Mouse (Mus musculus): ENCODE measurements around the gene Zfp595. TPM values are rescaled to one million over a fixed set of nuclear protein-coding genes. Genes with fewer than 3 reads are reported as not detected.
"Not testable (repeated sequence)": the region's sequence is repeated elsewhere in the genome, so short reads cannot be mapped to it uniquely, and the experiment has no call there.

Gene Zfp595
- total RNA-seq (2021), result 4.4 and 5.3 TPM in 2 replicates
- long read RNA-seq, experiment 1, full-length matches to known transcripts, result 2 of 2 reads
- long read RNA-seq, experiment 1, partial matches to known transcripts, result 0 of 2 reads
- long read RNA-seq, experiment 1, other reads (novel, unspliced or antisense), result 0 of 2 reads
- long read RNA-seq, experiment 2, partial matches to known transcripts, result 0 of 1 reads
- long read RNA-seq, experiment 2, other reads (novel, unspliced or antisense), result 1 of 1 reads

DNA sequence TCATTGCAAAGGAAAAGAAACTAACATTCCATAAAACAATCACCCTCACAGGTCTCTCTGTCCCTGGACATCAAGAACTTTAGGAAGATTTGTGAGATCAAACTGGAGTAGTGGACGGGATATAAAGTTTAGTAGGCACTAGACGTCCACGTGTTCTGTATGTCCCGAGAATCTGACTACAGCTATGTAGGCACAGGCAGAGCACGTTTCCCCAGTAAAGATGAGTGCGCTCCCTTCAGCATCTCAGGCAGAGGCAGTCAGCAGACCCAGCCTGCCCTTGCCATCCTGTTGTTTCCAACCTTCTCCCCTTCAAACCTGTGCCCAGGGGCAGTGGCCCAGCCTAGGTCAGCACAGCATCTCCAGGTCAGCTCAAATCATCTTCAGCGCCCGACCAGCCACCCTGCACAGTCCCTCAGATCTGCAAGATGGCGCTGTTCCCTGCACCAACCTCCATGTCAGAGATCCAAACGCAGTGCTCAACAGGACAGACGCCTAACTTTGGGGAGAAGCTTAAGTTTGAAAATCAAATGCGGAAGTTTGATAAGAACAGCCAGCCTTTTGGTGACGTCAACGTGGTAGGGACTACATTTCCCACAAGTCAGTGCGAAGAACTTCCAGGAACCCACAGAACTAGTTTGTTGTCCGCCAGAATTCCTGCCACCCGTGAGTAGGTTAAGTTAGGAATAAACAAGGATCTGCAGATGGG is at the start of gene Zfp595:
Gene Zfp595, minus strand, starts transcription at position 552 of the 706 bp plus-strand sequence.
- DNase-seq, result peak; percentile 87

DNA sequence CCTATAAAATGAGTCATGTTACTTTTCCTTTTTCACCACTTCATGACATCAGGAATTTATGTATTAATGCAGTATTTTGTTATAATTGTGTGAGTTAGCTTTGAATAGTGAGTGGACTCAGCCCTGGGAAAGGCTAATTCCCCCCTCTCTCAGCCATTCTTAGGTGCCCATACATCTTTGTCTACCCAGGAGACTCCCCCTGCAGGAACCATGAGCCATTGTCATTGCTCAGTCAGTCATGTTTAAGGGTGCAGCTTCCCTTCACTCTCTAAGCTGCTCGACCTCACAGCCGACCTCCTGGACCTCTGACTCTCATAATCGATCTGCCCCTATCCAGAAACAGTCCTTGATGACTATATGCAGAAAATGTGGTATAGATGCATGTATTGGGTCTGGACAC is 43.9 kb upstream of the Zfp595 start:
- DNase-seq, result not testable (repeated sequence)

DNA sequence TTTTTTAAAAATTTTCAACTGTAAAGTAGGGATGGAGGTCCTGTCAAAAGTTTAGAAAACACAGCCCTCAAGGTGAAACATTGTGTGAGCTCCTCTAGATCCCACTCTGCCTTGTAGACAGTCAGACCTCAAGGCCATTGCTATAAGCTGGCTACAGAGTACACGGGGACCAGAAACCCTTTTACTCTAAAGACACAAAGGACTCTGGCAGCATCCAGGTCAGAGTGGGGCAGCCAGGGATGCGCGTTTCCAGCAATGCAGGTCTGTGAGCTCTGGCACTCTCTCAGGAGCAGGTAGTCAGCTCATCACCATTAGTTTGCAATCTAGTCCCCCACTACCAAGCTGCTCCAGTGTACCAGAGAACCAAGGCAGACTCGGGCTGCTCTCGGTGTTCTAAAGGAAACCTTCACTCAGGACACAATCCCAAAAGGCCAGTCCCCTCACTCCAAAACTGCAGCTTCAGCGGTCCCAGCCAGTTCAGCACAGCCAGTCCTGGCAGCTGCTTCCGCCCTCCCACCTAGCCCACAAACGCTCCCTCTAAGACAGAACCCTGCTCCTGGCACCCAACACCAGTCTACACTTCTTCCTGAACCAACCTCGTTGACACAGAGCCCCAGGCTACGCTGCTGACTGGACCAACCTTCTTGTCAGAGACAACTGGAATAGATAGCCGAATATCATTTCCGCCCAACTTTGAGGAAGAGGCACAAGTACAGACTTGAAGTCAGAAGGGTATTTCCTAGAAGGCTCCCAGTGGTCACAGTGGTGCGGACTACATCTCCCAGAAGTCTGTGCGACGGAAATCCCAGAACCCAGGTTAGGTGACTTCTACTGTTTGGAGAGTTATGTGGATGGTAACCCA is 42.9 kb upstream of the Zfp595 start, which contains the start of the genes Gm28041 and Zfp456:
Gene Gm28041, minus strand, starts transcription at position 684 of the 862 bp plus-strand sequence.
Gene Zfp456, minus strand, starts transcription at position 761 of the 862 bp plus-strand sequence.
- DNase-seq, result peak; percentile 72

DNA sequence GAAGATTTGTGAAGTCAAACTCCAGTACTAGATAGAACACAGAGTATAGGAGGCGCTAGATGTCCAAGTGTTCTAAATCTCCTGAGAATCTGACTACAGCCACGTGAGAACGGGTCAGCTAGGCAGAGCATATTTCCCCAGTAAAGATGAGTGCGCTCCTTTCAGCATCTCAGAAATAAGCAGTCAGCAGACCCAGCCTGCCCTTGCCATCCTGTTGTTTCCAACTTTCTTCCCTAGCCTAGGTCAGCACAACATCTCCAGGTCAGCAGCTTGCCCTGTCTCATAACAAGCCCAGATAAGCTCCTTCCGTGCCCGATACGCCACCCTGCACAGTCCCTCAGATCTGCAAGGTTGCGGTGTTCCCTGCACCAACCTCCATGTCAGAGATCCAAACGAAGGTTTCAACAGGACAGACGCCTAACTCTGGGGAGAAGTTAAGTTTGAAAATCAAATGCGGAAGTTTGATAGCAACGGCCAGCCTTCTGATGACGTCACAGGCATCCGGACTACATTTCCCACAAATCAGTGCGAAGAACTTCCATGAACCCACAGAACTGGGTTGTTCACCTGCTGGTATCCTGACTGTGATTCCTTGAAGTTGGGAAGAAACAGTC is 27.9 kb upstream of the Zfp595 start, which contains the start of the genes Gm28044 and Zfp953:
Gene Gm28044, minus strand, starts transcription at position 406 of the 614 bp plus-strand sequence.
Gene Zfp953, minus strand, starts transcription at position 475 of the 614 bp plus-strand sequence.
- DNase-seq, result peak; percentile 91

DNA sequence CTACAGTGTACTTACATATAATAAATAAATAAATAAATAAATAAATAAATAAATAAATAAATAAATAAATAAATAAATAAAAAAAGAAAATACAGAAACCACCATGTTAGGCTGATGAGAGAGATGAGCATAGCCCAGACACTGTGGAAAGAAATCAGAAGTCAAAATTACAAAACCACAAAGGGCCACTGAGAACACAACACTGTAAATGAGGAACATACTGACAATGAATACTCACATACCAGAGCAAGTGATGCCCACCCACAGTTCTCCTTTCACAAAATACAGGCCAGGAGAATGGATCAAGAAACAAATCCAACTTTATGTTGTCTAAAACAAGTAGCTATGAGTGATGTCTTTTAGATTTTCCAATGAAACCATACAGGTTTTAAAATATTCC is 19.5 kb upstream of the Zfp595 start:
- DNase-seq, result no peak

- no peak for DNase-seq
Measured at GRCm38 (mm10) chr13:67343422-67343821, 11.1 kb upstream of the Zfp595 start.

DNA sequence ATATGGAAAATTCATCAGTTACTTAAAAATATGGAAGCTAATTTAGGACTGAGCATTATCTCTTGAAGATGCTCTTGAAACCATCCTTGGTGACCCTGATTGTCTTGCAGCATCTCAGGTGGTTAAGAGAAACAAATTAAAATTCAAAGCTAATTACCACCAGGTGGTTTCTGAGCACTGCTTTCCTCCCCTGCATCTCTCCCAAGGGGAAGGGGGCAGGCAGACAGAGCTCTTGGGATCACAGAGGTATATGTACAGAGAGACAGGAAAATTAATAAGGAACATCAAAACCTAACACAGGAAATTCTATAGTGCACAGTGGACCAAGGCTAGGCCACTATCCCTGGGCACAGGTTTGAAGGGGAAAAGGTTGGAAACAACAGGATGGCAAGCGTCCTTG is 507 bp upstream of the Zfp595 start:
- no peak for DNase-seq

DNA sequence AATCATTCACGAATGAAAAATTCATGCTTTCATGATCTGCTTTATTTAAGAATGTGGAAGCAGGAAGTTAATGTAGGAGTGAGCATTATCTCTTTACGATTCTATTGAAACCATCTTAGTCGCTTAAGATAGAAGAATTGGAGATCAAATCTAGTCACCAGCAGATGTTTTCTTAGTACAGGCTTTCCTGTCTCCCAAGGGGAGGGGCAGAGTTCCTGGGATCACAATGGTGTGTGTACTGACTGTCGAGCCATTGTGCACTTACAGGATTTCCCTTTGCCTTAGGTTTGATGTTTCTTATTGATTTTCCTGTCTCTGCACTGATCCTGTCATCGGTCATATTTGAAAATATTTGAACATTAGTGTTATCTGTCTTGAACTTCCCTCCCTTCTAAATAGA is 25.7 kb downstream of the Zfp595 start:
- DNase-seq, result no peak

GRCm38 (mm10) chr13:67305822-67306672 is 26.3 kb downstream of the Zfp595 start, which contains the start of gene Zfp457:
Zfp457 (minus strand) TSS chr13:67306485.
- peak; percentile 89 for DNase-seq

DNA sequence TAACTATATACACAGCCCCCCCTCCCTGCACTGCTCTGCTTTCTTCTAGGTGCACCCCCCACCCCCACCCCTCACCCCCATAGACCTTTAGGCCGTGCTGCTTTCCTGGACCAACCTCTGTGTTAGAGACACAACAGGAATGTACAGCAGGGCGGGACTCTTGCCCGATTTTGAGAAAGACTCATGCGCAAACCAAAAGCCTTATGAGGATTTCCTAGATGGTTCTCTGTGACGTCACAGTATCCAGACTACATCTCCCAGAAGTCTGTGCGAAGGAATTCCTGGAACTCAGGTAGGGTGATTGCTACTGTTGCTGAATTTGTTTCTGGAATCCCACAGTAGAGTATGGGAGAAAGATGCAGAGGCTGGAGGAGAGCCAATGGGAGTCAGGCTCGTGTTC is 54.1 kb downstream of the Zfp595 start, which contains the start of gene Zfp458:
Gene Zfp458, minus strand, starts transcription at position 153 of the 400 bp plus-strand sequence.
- no peak for DNase-seq

DNA sequence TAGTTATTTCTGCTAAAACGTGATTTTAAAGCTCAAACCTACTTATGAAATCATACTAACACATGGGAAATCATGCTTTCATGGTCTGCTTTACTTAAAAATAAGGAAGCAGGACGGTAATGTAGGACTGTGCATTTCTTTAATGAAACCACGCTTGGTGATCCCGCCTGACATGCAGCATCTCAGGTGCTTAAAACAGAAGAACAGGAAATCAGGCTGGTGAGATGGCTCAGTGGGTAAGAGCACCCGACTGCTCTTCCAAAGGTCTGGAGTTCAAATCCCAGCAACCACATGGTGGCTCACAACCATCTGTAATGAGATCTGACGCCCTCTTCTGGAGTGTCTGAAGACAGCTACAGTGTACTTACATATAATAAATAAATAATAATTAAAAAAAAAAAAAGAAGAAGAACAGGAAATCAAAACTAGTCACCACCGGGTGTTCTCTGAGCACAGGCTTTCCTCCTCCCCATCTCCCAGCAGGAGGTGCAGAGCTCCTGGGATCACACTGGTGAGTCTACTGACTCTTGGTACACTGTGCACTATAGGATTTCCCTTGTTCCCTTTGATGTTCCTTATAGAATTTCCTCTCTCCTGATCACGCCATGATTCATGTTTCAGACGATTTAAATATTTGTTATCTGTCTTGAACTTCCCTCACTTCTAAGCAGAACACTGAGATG is 62.8 kb downstream of the Zfp595 start:
- DNase-seq, result not testable (repeated sequence)

DNA sequence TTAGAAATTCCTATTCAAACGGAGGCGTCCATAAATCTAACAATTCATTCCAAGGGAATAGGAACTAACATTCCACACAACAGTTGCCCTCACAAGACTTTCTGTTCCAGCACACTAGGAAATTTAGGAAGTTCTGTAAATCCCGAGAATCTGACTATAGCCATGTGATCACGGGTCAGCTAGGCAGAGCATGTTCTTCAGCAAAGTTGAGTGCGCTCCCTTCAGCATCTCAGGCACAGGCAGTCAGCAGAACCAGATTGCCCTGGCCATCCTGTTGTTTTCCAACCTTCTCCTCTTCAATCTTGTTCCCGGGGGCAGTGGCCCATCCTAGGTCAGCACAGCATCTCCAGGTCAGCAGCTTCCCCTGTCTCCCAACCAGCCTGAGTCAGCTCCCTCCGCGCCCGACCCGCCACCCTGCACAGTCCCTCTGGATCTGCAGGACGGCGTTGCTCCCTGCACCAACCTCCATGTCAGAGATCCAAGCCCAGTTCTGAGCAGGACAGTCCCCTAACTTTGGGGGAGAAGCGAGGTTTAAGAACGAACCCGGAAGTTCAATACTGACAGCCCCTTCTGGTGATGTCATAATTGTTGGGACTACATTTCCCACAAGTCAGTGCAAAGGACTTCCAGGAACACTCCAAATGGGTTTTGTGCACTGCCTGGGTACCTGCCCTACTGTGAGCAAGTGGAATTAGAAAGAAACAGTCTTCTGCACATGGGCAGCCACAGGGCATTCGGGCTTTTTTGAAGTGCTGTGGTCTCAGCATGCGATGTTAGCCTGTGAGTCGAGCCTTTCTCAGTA is 63.6 kb downstream of the Zfp595 start:
- peak; percentile 75 for DNase-seq

Other genes starting within 250 kb of the Zfp595 start
- 1.1 TPM in 2 replicates for gene Zfp708, start 234.6 kb downstream of the Zfp595 start, total RNA-seq (2021)
- 3.4 and 4.2 TPM in 2 replicates for gene Gm28557, start 224.0 kb downstream of the Zfp595 start, total RNA-seq (2021)
- gene Rslcan18, start 216.3 kb downstream of the Zfp595 start, total RNA-seq (2021), result 0.90 and 1.0 TPM in 2 replicates
- 4.6 and 5.5 TPM in 2 replicates for gene Zfp759, start 210.9 kb downstream of the Zfp595 start, total RNA-seq (2021)
- gene Rsl1, start 159.4 kb downstream of the Zfp595 start, total RNA-seq (2021), result 6.1 and 6.2 TPM in 2 replicates
- gene Zfp455, start 138.1 kb downstream of the Zfp595 start, total RNA-seq (2021), result 1.7 and 2.0 TPM in 2 replicates
- 3.7 and 3.8 TPM in 2 replicates for gene Zfp458, start 54.1 kb downstream of the Zfp595 start, total RNA-seq (2021)
- gene Zfp457, start 26.1 kb downstream of the Zfp595 start, total RNA-seq (2021), result 3.7 and 3.8 TPM in 2 replicates
- 1.1 and 3.3 TPM in 2 replicates for gene Gm28044, start 28.0 kb upstream of the Zfp595 start, total RNA-seq (2021)
- 2.7 and 4.0 TPM in 2 replicates for gene Zfp953, start 28.0 kb upstream of the Zfp595 start, total RNA-seq (2021)
- gene Gm28041, start 43.2 kb upstream of the Zfp595 start, total RNA-seq (2021), result 1.2 TPM in 1 of 2 replicates, not detected in the other
- 1.4 and 3.5 TPM in 2 replicates for gene Zfp456, start 43.2 kb upstream of the Zfp595 start, total RNA-seq (2021)
- gene Zfp429, start 67.2 kb upstream of the Zfp595 start, total RNA-seq (2021), result 3.5 and 5.0 TPM in 2 replicates
- 0.71 TPM in 1 of 2 replicates, not detected in the other for gene Zfp459, start 88.8 kb upstream of the Zfp595 start, total RNA-seq (2021)
- 13.5 and 14.5 TPM in 2 replicates for gene Zfp874a, start 119.1 kb upstream of the Zfp595 start, total RNA-seq (2021)
- 14.7 and 18.2 TPM in 2 replicates for gene Zfp874b, start 151.7 kb upstream of the Zfp595 start, total RNA-seq (2021)
- gene Zfp58, start 168.0 kb upstream of the Zfp595 start, total RNA-seq (2021), result 5.6 and 6.7 TPM in 2 replicates
- 0.33 TPM in 1 of 2 replicates, not detected in the other for gene Gm26965, start 193.6 kb upstream of the Zfp595 start, total RNA-seq (2021)
- gene Zfp87, start 193.6 kb upstream of the Zfp595 start, total RNA-seq (2021), result 15.6 and 23.4 TPM in 2 replicates
- gene Zfp748, start 221.3 kb upstream of the Zfp595 start, total RNA-seq (2021), result 7.6 and 7.8 TPM in 2 replicates

Data from adrenal gland, postnatal 14 days (tissue).